Mouse (Mus musculus) hindbrain, embryonic 16.5 days (tissue): Measurements from ENCODE around the gene Aurkb. TPM values are rescaled to one million over a fixed set of nuclear protein-coding genes. Genes with fewer than 3 reads are reported as not detected.
"Not testable (repeated sequence)": the region's sequence is repeated elsewhere in the genome, so short reads cannot be mapped to it uniquely, and the experiment has no call there.

Source experiments
- ATAC-seq: fragments of 200-750 bp; cut with Nextera tagmentation; 2 replicates; pipeline ENCODE4 v1.8.0; 2017; ENCODE audit warnings: moderate TSS enrichment, moderate library complexity
- H3K27ac ChIP-seq: fragments of 300-500 bp; sonication (generic); 2 replicates; pipeline ENCODE4 v1.5.1; 2014; ENCODE audit warnings: low read depth, mild to moderate bottlenecking, control low read depth, low read length, moderate library complexity
- H3K27me3 ChIP-seq: fragments of 300-500 bp; sonication (generic); replicated peaks from 2 replicates; pipeline ENCODE4 v1.6.1; 2014; ENCODE audit warnings: low read length; ENCODE audit not compliant: control insufficient read depth, insufficient read depth
- H3K36me3 ChIP-seq: fragments of 300-500 bp; sonication (generic); 2 replicates; pipeline ENCODE4 v1.6.1; 2014; ENCODE audit warnings: mild to moderate bottlenecking, low read length, moderate library complexity, mixed read lengths; ENCODE audit not compliant: control insufficient read depth, insufficient read depth
- H3K4me1 ChIP-seq: fragments of 300-500 bp; sonication (generic); 2 replicates; pipeline ENCODE4 v1.6.1; 2014; ENCODE audit warnings: low read depth, low read length; ENCODE audit not compliant: control insufficient read depth, insufficient read depth
- H3K4me2 ChIP-seq: fragments of 300-500 bp; sonication (generic); 2 replicates; pipeline ENCODE4 v1.6.1; 2014; ENCODE audit warnings: mild to moderate bottlenecking, low read length, control low read depth, moderate library complexity
- H3K4me3 ChIP-seq: fragments of 300-500 bp; sonication (generic); 2 replicates; pipeline ENCODE4 v1.5.1; 2014; ENCODE audit warnings: mild to moderate bottlenecking, low read length, control low read depth, moderate library complexity
- H3K9ac ChIP-seq: fragments of 300-500 bp; sonication (generic); 2 replicates; pipeline ENCODE4 v1.6.1; 2014; ENCODE audit warnings: low read depth, mild to moderate bottlenecking, control low read depth, low read length, moderate library complexity
- H3K9me3 ChIP-seq: fragments of 300-500 bp; sonication (generic); 2 replicates; pipeline ENCODE4 v1.6.1; 2014; ENCODE audit warnings: mild to moderate bottlenecking, low read length, moderate library complexity; ENCODE audit not compliant: control insufficient read depth
- WGBS: fragments of 180-500 bp; shearing (Covaris S2); extraction: QIAGEN DNeasy Blood & Tissue Kit; methylation state at CpG from one replicate; pipeline ENCODE4 v1.1.7; 2014; 5-methylcytosine and 5-hydroxymethylcytosine counted together
- polyA plus RNA-seq: library from polyadenylated mRNA; unstranded; fragments of >200 nt; fragmentation: Nextera tagmentation; extraction: Ambion mirVana; gene quantifications from 2 replicates; pipeline ENCODE4 v1.2.1, GENCODE M21; 2015

Gene Aurkb
- polyA plus RNA-seq, 1 experiment from 2014 or later, result 26.9 TPM

- peak overlapping the region; percentile 99 for H3K4me3 ChIP-seq
- no peak; the same call in 1 of the 2 replicates for ATAC-seq
- no peaks in the 10 kb centered on the region for H3K9me3 ChIP-seq
- peak overlapping the region; percentile 100 for H3K9ac ChIP-seq
- H3K27ac ChIP-seq, result peak overlapping the region; percentile 96
- no peaks in the 10 kb centered on the region for H3K27me3 ChIP-seq
- H3K4me1 ChIP-seq, result peaks cover 27% of the 10 kb centered on the region
- WGBS, result 10% methylated on average over 25 of the region's 25 CpGs
- H3K36me3 ChIP-seq, result peaks cover 6% of the 10 kb centered on the region
- H3K4me2 ChIP-seq, result peak overlapping the region; percentile 94
Observed at GRCm38 (mm10) chr11:69088856-69089615, 43.6 kb downstream of the Aurkb start.

GRCm38 (mm10) chr11:69089616-69090290, 44.3 kb downstream of the Aurkb start:
- peak overlapping the region; percentile 96; the same call in 1 of the 2 replicates for H3K27ac ChIP-seq
- no peak for ATAC-seq
- H3K27me3 ChIP-seq, result no peaks in the 10 kb centered on the region
- no peaks in the 10 kb centered on the region for H3K9me3 ChIP-seq
- 89% methylated on average over 12 of the region's 12 CpGs for WGBS
- peaks cover 30% of the 10 kb centered on the region for H3K4me1 ChIP-seq
- H3K36me3 ChIP-seq, result peaks cover 6% of the 10 kb centered on the region
- H3K9ac ChIP-seq, result peak overlapping the region; percentile 100
- peak overlapping the region; percentile 99 for H3K4me3 ChIP-seq
- H3K4me2 ChIP-seq, result peak overlapping the region; percentile 94

GRCm38 (mm10) chr11:69090367-69090766, 44.9 kb downstream of the Aurkb start:
- 42% methylated on average over 6 of the region's 6 CpGs for WGBS
- no peak for ATAC-seq
- Histone ChIP-seq H3K4me3 (no peak overlapping the region), H3K36me3 (peaks cover 6% of the 10 kb centered on the region), H3K27ac (no peak overlapping the region), H3K4me1 (peaks cover 31% of the 10 kb centered on the region), H3K4me2 (peak overlapping the region; percentile 94), H3K9me3 (no peaks in the 10 kb centered on the region), H3K27me3 (no peaks in the 10 kb centered on the region), H3K9ac (0 out of 2 replicates have a peak overlapping the region, but pooled peaks have one; percentile 39)

- H3K4me3 ChIP-seq, result no peak overlapping the region
- H3K36me3 ChIP-seq, result peaks cover 6% of the 10 kb centered on the region
- H3K9me3 ChIP-seq, result no peaks in the 10 kb centered on the region
- 67% methylated on average over 7 of the region's 7 CpGs for WGBS
- no peak overlapping the region for H3K27ac ChIP-seq
- no peaks in the 10 kb centered on the region for H3K27me3 ChIP-seq
- H3K4me2 ChIP-seq, result no peak overlapping the region
- H3K9ac ChIP-seq, result no peak overlapping the region
- H3K4me1 ChIP-seq, result peaks cover 43% of the 10 kb centered on the region
- ATAC-seq, result no peak
Observed at GRCm38 (mm10) chr11:69091566-69092385, 46.3 kb downstream of the Aurkb start.

GRCm38 (mm10) chr11:69092386-69092751, 46.9 kb downstream of the Aurkb start:
- ATAC-seq, result no peak
- no peak overlapping the region for H3K4me2 ChIP-seq
- no peak overlapping the region for H3K27ac ChIP-seq
- H3K36me3 ChIP-seq, result peaks cover 6% of the 10 kb centered on the region
- H3K4me3 ChIP-seq, result no peak overlapping the region
- H3K4me1 ChIP-seq, result peaks cover 48% of the 10 kb centered on the region
- 4% methylated on average over 3 of the region's 3 CpGs for WGBS
- no peaks in the 10 kb centered on the region for H3K9me3 ChIP-seq
- no peak overlapping the region for H3K9ac ChIP-seq
- H3K27me3 ChIP-seq, result no peaks in the 10 kb centered on the region

GRCm38 (mm10) chr11:69092871-69093270, 47.4 kb downstream of the Aurkb start:
- no peak overlapping the region for H3K27ac ChIP-seq
- no peak overlapping the region for H3K9ac ChIP-seq
- H3K4me3 ChIP-seq, result no peak overlapping the region
- ATAC-seq, result no peak
- no peaks in the 10 kb centered on the region for H3K9me3 ChIP-seq
- H3K36me3 ChIP-seq, result peaks cover 6% of the 10 kb centered on the region
- H3K27me3 ChIP-seq, result no peaks in the 10 kb centered on the region
- WGBS, result 95% methylated on average over 4 of the region's 4 CpGs
- peaks cover 51% of the 10 kb centered on the region for H3K4me1 ChIP-seq
- H3K4me2 ChIP-seq, result no peak overlapping the region

GRCm38 (mm10) chr11:69093856-69094255, 48.4 kb downstream of the Aurkb start:
- H3K27me3 ChIP-seq, H3K27ac ChIP-seq, H3K36me3 ChIP-seq, H3K4me2 ChIP-seq, H3K9me3 ChIP-seq, H3K9ac ChIP-seq, ATAC-seq, H3K4me3 ChIP-seq: not testable (repeated sequence)
- H3K4me1 ChIP-seq, result peaks cover 56% of the 10 kb centered on the region
- 92% methylated on average over 7 of the region's 7 CpGs for WGBS

- WGBS, result under 1% methylated on average over 37 of the region's 37 CpGs
- peak within 1 kb of the TSS; percentile 87 for H3K27ac ChIP-seq
- H3K27me3 ChIP-seq, result no peaks in the 10 kb centered on the region
- peaks cover 52% of the 10 kb centered on the region for H3K4me1 ChIP-seq
- H3K9ac ChIP-seq, result peak within 1 kb of the TSS; percentile 56
- H3K9me3 ChIP-seq, result no peaks in the 10 kb centered on the region
- peak within 1 kb of the TSS; percentile 42 for H3K4me3 ChIP-seq
- H3K36me3 ChIP-seq, result peaks cover 6% of the 10 kb centered on the region
- peak within 1 kb of the TSS; percentile 79 for H3K4me2 ChIP-seq
- ATAC-seq, result peak; percentile 95
Observed at GRCm38 (mm10) chr11:69094697-69095429, 49.4 kb downstream of the Aurkb start, which contains the start of gene Per1. Gene Per1, plus strand, starts transcription at chr11:69095217.
